Mouse (Mus musculus) inflammation-experienced regulatory T-cells, adult 6 months (primary cell): ENCODE results near the gene Disp1. TPM values are rescaled to one million over a fixed set of nuclear protein-coding genes. Genes with fewer than 3 reads are reported as not detected.

Source experiments
- ATAC-seq: one replicate; pipeline ENCODE4 v1.8.0; 2017
- polyA plus RNA-seq, 3 experiments: library from polyadenylated mRNA; unstranded; fragments of 100-300 nt; shearing (Covaris generic); gene quantifications; one replicate each; pipeline ENCODE4 v1.2.1; 2017

Gene Disp1
- polyA plus RNA-seq, 3 experiments from 2014 or later = 4.2 to 6.9 (median 4.8) TPM

DNA sequence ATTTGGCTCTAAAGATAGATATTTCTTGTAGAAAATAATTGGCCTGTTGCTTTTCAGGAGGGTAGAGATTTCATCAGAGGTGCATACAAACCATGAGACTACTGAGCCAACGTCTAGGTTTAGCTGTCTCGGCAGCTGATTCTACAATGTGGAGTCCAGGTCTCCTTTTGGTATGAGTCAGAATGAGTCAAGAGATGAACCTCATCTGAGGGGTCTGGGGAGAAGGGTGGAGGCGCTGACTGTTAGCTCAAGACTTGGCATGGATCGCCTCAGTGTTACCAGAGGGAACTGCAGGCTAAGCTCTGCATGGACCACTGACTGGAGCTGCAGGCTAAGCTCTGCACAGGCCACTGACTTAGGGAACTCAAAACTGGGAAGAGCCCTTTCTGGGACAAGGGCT is 138.9 kb downstream of the Disp1 start:
- ATAC-seq = no peak

GRCm38 (mm10) chr1:183081126-183081525 is 140.2 kb downstream of the Disp1 start:
- no peak for ATAC-seq

- ATAC-seq = no peak
Observed at GRCm38 (mm10) chr1:183075121-183075822, 146.1 kb downstream of the Disp1 start.

DNA sequence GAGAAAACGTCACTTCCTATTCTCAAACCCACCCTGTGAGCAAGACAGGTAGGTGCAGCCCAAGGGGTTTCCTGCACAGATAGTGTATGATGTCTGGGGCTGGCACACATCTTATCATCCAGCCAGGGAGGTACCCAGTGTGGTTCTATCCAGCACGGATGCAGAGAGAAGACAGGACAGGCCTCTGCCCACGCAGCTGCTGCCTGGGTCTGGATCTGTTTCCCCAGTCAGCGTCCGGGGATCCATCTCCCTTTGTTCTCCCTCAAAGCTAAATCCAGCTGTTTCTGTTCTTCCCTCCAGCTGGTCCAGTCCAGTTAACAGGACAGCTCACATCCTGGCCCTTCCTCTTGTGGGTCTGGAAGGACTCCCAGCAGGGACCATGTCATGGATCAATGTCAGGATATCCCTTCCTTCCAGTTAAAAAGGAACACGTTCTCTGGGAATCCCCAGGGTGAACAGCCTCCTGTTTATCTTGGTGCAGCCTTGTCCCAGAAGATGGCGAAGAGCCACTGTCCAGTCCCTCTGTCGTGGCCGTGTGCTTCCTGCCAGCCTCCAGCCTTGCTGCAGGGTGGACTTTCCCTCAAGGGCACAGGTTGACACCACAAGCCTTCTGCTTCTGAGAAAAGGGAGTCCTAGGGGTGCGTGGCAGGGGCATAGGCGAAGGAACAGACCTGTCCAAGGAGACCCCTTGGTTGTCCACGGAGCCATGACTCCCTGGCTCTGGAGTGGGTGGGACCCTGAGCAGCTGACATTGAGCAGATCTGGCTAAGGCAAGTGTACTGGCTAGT is 148.9 kb downstream of the Disp1 start:
- ATAC-seq = no peak

- no peak for ATAC-seq
Observed at GRCm38 (mm10) chr1:183069954-183070649, 151.2 kb downstream of the Disp1 start.

GRCm38 (mm10) chr1:183067807-183068206 is 153.5 kb downstream of the Disp1 start:
- no peak for ATAC-seq

DNA sequence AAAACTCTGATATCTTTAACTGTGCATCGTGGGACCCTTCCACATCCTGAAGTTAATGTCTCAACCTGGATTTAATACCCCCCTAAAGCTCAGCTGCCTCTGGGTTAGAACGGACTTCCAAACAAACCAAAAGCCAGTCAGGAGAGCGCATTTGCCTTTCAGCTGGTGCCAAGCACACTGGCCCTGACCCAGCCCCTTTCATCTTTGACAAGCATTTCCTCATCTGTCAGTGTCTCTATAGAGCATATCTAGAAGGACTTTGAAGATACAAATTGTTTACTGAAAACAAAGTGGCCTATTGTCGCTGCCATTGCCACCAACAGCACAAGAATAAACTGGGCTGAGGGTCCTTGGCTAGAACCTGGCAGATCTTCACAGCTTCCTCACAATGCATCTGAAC is 154.3 kb downstream of the Disp1 start:
- ATAC-seq = no peak

- ATAC-seq = no peak
Observed at GRCm38 (mm10) chr1:183060611-183061010, 160.7 kb downstream of the Disp1 start.

DNA sequence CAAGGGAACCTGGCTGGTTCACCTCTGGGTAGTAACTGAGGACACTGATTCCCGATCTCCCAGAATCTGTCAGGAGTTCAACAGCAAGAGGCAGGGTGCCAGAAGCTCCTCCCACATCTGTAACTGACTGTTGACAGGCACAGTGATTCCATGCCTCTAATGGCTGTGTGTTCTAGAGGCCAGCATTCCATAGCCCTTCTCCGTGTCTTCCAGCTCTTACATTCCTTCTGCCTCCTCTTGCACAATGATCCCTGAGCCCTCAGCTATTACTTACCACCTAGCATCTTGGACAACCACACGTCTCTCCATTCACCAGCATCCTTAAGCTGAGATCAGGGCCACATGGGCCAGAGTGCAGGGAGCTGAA is 165.1 kb downstream of the Disp1 start:
- no peak for ATAC-seq

- no peak for ATAC-seq
Observed at GRCm38 (mm10) chr1:183055608-183056288, 165.6 kb downstream of the Disp1 start.

- no peak for ATAC-seq
Observed at GRCm38 (mm10) chr1:183052663-183053062, 168.7 kb downstream of the Disp1 start.

DNA sequence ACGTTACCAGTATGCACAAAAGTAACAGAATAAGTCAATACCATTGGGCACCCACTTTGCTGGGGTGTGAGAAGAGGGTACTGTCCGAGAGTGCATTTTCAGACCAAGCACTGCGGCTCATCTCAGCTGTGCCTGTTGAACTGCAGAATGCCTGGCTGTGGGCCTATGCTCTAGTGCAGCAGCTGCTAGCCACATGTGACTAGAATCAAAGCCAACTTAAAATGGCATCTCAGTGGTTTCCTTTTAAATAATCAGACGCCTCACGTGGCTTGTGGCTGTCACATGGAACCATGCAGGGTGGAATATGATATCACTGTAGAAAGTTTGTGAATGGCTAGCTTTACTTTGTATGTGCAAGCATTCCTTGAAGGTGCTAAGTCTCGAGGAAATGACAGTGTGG is 172.0 kb downstream of the Disp1 start:
- ATAC-seq = no peak

DNA sequence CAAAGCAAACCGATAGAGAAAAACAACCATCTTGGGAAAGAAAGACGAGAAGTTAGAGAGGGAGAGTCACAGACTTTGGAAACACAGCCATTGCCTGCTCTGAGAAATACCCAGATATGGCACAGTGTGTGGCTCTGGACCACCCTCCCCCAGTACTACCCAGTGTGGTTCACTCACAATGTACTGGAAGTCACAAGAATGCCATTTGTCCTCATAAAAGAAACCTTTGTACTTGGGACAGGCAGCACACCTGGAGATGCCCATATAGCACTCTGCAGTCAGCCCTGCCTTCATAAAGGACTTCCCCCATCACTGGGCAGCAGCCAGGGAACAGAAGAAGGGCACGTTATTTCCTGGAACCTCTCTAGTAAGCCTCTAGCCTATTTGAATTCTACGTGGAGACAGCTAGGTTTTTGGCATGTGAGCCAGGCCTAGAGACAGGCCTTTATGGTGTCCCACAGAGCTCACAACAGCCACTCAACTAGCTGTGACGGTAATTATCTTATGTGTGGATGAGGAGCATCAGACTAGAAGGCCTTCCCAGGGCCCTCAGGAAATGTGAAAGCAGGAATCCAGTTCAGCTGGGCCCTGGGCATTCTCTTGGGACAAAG is 173.3 kb downstream of the Disp1 start:
- ATAC-seq = no peak

DNA sequence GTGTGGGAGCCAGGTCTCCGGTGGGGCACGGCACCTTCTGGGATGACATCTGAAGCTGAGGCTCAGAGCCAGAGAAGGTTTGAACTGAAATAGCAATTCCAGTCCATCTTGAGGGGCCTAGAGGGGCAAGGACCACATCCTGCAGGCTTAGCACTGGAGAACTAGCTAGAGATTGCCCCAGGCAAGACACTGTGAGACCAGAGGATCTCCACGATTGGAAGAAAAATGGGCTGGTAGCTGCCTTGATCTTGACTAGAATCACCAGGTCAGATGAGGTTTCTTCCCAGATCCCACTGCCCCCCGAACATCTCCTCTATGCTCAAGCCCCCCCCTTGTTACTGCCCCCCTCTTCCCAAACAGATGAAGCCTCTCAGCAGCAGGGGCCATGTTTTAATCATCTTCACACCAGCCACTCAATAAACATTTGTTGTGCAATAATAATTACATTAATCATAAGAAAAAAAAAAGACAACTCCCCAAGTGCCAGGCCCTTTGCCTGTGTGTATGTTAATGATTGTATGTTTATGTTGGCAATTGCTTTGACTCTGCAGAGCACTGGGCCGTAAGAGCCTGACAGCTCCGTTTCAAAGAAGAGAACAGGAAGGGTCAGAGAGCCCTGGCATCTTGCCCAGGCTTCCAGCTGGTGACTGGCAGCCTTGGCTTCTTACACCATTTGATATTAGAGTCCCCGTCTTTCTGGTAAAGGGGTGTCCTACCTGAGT is 174.0 kb downstream of the Disp1 start:
- ATAC-seq = no peak

DNA sequence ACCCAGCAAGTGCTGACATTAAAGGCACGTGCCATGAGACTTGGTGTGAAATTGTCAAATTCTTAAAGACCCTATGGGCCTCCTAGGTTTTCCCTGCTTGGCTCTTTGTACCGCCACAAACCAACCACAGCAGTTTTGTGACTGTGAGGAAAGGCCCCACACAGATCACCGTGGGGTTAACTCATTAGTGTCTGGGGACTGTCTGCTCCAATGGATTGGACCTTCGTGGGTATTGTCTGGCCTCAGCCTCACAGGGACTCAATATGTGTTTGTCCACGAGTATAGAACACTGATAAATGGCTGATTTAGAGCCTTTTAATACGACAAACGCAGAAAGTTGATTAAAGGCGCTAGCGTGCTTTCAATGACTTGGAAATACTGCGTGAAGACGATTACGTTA is 175.2 kb downstream of the Disp1 start:
- ATAC-seq = no peak

GRCm38 (mm10) chr1:183043161-183043812 is 178.0 kb downstream of the Disp1 start:
- ATAC-seq = no peak

- no peak for ATAC-seq
Observed at GRCm38 (mm10) chr1:183041703-183042102, 179.6 kb downstream of the Disp1 start.

DNA sequence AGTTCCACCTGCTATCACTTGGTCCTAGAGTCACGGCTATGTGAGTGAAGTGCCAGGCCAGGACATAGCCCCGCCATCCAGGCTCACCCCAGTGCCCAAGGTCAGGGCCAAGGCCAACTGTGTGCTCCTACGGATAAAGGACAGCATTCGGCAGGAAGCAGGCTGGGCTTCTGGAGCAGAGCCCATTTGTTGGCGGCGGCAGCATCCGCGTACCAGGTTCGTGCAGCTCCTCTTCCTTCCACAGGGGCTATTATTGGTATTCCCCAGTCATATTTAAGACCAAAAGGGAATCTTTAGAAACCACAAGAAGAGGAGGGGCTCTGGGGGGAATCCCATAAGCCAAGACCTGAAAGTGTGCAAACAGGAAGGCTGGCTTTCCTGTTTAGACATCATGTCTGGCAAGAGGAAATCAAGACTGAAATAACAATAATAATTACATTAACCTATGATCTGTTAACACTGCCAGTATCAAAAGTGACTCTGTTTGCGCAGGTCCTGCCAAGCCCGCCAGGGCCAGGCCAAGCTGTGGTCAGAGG is 180.4 kb downstream of the Disp1 start:
- peak; percentile 83 for ATAC-seq

DNA sequence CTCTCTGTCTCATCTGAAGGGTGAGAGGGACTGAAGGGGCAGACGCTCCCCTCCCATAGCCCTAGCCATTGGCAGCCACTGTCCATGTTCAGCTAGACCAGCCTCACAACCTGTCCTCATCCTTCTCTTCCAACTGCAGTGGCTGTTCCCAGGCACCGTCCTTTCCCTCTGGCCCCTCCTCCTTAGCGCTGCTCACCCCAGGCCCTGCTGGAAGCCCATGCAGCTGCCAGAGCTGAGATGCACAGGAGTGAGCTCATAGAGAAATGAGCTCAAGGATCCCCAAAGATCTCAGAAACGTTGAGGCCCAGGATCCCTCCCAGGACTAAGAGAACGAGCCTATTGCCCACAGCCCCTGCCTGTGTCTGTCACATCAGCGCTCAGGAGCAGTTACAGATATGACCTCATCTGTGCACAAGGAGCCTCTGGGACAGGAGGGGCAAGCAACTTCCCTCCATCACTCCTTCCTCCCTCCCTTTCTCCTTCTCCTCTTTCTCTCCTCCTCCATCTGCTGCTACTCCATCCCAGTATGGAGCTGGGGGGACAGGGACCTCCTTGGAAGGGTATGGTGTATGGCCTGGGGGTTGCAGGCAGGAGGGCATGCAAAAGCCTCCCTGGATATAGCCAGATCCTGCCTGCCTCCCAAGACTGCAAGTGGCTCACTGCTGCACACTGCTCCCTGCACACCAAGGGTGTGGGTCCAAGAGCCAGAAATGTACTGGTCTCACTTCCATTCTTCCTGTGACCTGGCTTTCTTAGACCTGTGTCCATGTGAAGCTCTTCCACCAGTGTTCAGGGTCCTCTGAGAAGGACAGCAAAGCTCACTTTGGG is 181.2 kb downstream of the Disp1 start:
- no peak for ATAC-seq

DNA sequence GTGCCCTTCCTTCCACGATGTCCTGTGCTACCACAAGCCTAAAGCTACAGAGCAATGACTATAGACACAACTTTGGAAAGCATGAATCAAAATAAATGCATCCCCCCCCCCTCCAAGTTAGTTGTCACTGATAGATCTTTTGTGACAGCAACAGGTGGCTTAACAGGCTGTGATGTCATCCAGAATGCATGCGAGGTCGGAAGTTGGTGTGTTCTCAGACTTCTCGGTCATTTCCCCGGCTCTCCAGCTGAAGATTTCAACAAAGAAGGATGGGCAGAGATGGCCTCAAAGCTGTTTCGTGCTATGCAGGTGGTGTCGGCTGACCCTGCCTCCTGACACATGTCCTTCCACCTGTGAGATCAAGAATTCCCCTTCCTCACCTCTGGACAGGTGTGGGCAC is 181.9 kb downstream of the Disp1 start:
- no peak for ATAC-seq
